ENCODE assay signal across 20 mouse cellular contexts in the genomic region with DNA sequence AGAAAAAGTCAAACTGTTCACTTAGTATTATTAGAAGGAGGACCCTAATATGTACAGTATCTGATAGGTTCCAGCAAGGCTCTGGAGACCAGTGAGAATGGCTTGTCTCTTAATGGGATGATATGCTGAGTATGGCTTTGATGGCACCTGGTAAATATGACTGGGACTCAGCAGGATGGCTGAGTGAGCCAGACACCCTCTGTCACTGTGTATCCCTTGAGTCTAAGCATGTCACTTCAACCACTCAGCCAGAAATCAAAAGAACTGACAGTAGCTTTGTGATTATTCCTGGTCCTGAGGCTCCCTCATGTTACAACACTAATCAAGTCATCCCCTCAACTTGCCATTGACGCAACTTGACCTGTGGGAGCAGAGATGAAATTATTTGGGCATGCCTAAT.
A peak's percentile ranks its signal among the peaks of the same experiment; 100 is the strongest.
DNase-seq lines count a peak whose midpoint lies in the region; ATAC-seq and TF ChIP-seq lines count a peak whose summit lies in the region.
"Had no signal": no experiment of that assay in that cellular context is flagged by ENCODE, and none has a peak within 500 bp of the region (broad histone marks: within the 10 kb centered on the region; RNA-seq: fewer than 3 reads in every experiment).

No protein-coding gene starts in this region.

- H3K36me3 ChIP-seq in midbrain, embryonic 14.5 days (ENCODE audit: control insufficient read depth, insufficient read depth, low read length) = no peaks in the 10 kb centered on the region
- H3K36me3 ChIP-seq: heart, embryonic 10.5 days; neural tube, embryonic 13.5 days; stomach, embryonic 15.5 days had no signal

- no peaks in the 10 kb centered on the region for H3K27me3 ChIP-seq in midbrain, embryonic 14.5 days (ENCODE audit: control insufficient read depth, insufficient read depth, low read length)
- H3K27me3 ChIP-seq: forebrain, embryonic 13.5 days; neural tube, embryonic 13.5 days; stomach, embryonic 15.5 days had no signal

- ATAC-seq in frontal cortex, adult (ENCODE audit: low TSS enrichment) = peak; percentile 13; the same call in 1 of the 2 replicates
- ATAC-seq in midbrain, embryonic 14.5 days (ENCODE audit: low FRiP score, low TSS enrichment) = peak; percentile 74
- ATAC-seq: forebrain, embryonic 13.5 days had no signal

- 35% methylated on average over 1 of the region's 1 CpGs for WGBS in midbrain, embryonic 14.5 days

- no peak overlapping the region for H3K4me3 ChIP-seq in midbrain, embryonic 14.5 days (replicated peaks; ENCODE audit: low read depth, low read length)
- H3K4me3 ChIP-seq: erythroblast, embryonic 14.5 days; forebrain, embryonic 13.5 days; heart, embryonic 10.5 days; neural tube, embryonic 13.5 days; stomach, embryonic 15.5 days had no signal

- no peak for TF ChIP-seq POLR2A in brain, embryonic 14.5 days (IDR thresholded peaks at IDR 0.05; ENCODE audit: borderline replicate concordance, extremely low read depth, insufficient read depth, insufficient read length, poor library complexity, severe bottlenecking)

- DNase-seq in frontal cortex, postnatal 14 days (ENCODE audit: low spot score in 2 of 2) = no peak
- peak; percentile 22 for DNase-seq in Muller cell, postnatal 12 days (ENCODE audit: inconsistent ontology term)
- DNase-seq in brain, embryonic 14.5 days (ENCODE audit: low read depth) = peak; percentile 62
- DNase-seq in midbrain, embryonic 14.5 days = peak; percentile 39
- DNase-seq in layer of hippocampus, adult 11-12 months (ENCODE audit: low spot score) = no peak
- DNase-seq in T-cell, adult 2 months (ENCODE audit: low spot score) = no peak
- DNase-seq: adrenal gland, adult 8-10 months; cerebellum, adult 11 months; kidney, adult 18-20 months; liver; lung, adult 18-20 months; lung, postnatal 14 days; thymus, postnatal 14 days had no signal

- H3K9ac ChIP-seq in midbrain, embryonic 14.5 days (replicated peaks; ENCODE audit: low read length) = no peak overlapping the region
- H3K9ac ChIP-seq: forebrain, embryonic 13.5 days; neural tube, embryonic 13.5 days; stomach, embryonic 15.5 days had no signal

- no peak overlapping the region for H3K4me2 ChIP-seq in midbrain, embryonic 14.5 days (ENCODE audit: low read length)
- H3K4me2 ChIP-seq: forebrain, embryonic 13.5 days; neural tube, embryonic 13.5 days; stomach, embryonic 15.5 days had no signal

- 0 out of 2 replicates have a peak, but pooled peaks cover 4% of the 10 kb centered on the region for H3K4me1 ChIP-seq in midbrain, embryonic 14.5 days (ENCODE audit: control insufficient read depth, insufficient read depth, low read length)
- H3K4me1 ChIP-seq: forebrain, embryonic 13.5 days; heart, embryonic 10.5 days; neural tube, embryonic 13.5 days; stomach, embryonic 15.5 days had no signal

- H3K9me3 ChIP-seq in midbrain, embryonic 14.5 days (ENCODE audit: control insufficient read depth, low read length) = no peaks in the 10 kb centered on the region
- H3K9me3 ChIP-seq: forebrain, embryonic 13.5 days; heart, embryonic 10.5 days; neural tube, embryonic 13.5 days; stomach, embryonic 15.5 days had no signal

- H3K27ac ChIP-seq in midbrain, embryonic 14.5 days (replicated peaks; ENCODE audit: low read depth, low read length) = peak overlapping the region; percentile 32; the same call in 1 of the 2 replicates
- H3K27ac ChIP-seq: forebrain, embryonic 13.5 days; heart, embryonic 10.5 days; kidney, postnatal 0 days; neural tube, embryonic 13.5 days; stomach, embryonic 15.5 days had no signal

- no peak for TF ChIP-seq CTCF in brain, embryonic 14.5 days (IDR thresholded peaks at IDR 0.05; ENCODE audit: borderline replicate concordance, extremely low read depth, insufficient read depth, insufficient read length)

Comparison
In these comparisons a context has a peak if more than half of its experiments do, and no peak if none do; other contexts are left out.
1. DNase-seq: peak in Muller cell, postnatal 12 days (single experiment), brain, embryonic 14.5 days (single experiment) and midbrain, embryonic 14.5 days (single experiment); none in frontal cortex, postnatal 14 days (0 of 2), layer of hippocampus, adult 11-12 months (single experiment) and T-cell, adult 2 months (single experiment).